Mouse (Mus musculus): ENCODE measurements around the gene Luzp4. TPM values are rescaled to one million over a fixed set of nuclear protein-coding genes. Genes with fewer than 3 reads are reported as not detected.
"Not testable (repeated sequence)": the region's sequence is repeated elsewhere in the genome, so short reads cannot be mapped to it uniquely, and the experiment has no call there.

The Luzp4 gene
- polyA plus RNA-seq (2012; rRNA removed) = not detected in 2 replicates

GRCm38 (mm10) chrX:148857340-148857739, at the start of gene Luzp4:
Luzp4 (plus strand) TSS chrX:148857640.
- not testable (repeated sequence) for H3K27ac ChIP-seq (ENCODE audit: insufficient read depth, low read length); H3K4me1 ChIP-seq (ENCODE audit: control insufficient read depth, insufficient read depth, low read length); H3K4me3 ChIP-seq (ENCODE audit: insufficient read depth, low read length)

- H3K27ac ChIP-seq (ENCODE audit: insufficient read depth, low read length); H3K4me1 ChIP-seq (ENCODE audit: control insufficient read depth, insufficient read depth, low read length): not testable (repeated sequence)
Measured at GRCm38 (mm10) chrX:148841801-148842200, 15.6 kb upstream of the Luzp4 start.

More at GRCm38 (mm10) chrX:148841801-148842200, 15.6 kb upstream of the Luzp4 start:
- not testable (repeated sequence) for H3K4me3 ChIP-seq (ENCODE audit: insufficient read depth, low read length)

Other genes starting within 250 kb of the Luzp4 start
- gene Gm8334, start 242.5 kb upstream of the Luzp4 start, polyA plus RNA-seq (2012; rRNA removed) = not detected in 2 replicates
- gene Gm15127, start 194.0 kb upstream of the Luzp4 start, polyA plus RNA-seq (2012; rRNA removed) = not detected in 2 replicates
- not detected in 2 replicates for gene Ott, start 216.6 kb downstream of the Luzp4 start, polyA plus RNA-seq (2012; rRNA removed)

All from cortical plate, adult 2 months (tissue).